Mouse (Mus musculus) embryonic fibroblast, embryonic 13.5 days (primary cell): ENCODE data around the gene Taok1. TPM values are rescaled to one million over a fixed set of nuclear protein-coding genes. Genes with fewer than 3 reads are reported as not detected.

Experiments used
- H3K27ac ChIP-seq: 2 replicates; pipeline ENCODE4 v1.5.1; 2012; ENCODE audit warnings: low read length, control low read depth, inconsistent platforms; ENCODE audit not compliant: insufficient read depth
- H3K4me1 ChIP-seq: 2 replicates; pipeline ENCODE4 v1.6.1; 2011; ENCODE audit warnings: low read length; ENCODE audit not compliant: control insufficient read depth, insufficient read depth
- H3K4me3 ChIP-seq: 2 replicates; pipeline ENCODE4 v1.5.1; 2011; ENCODE audit warnings: mild to moderate bottlenecking, control low read depth, low read length; ENCODE audit not compliant: insufficient read depth
- CTCF ChIP-seq: IDR thresholded peaks from 2 replicates; pipeline ENCODE4 v1.5.1; 2011; ENCODE audit warnings: mild to moderate bottlenecking, control low read depth, low read length, moderate library complexity, borderline replicate concordance; ENCODE audit not compliant: insufficient read depth
- POLR2A ChIP-seq: IDR thresholded peaks from 2 replicates; pipeline ENCODE4 v1.6.1; 2011; ENCODE audit warnings: low read depth, mild to moderate bottlenecking, control low read depth, low read length, moderate library complexity
- polyA plus RNA-seq: library from polyadenylated mRNA; stranded (reverse); fragments of >200 nt; gene quantifications from 2 replicates; pipeline ENCODE4 v1.2.4, GENCODE M21; 2011; ENCODE audit warnings: low read depth; ENCODE audit not compliant: missing spikeins, insufficient read length

The Taok1 gene
- polyA plus RNA-seq, 1 experiment: 62.1 TPM

DNA sequence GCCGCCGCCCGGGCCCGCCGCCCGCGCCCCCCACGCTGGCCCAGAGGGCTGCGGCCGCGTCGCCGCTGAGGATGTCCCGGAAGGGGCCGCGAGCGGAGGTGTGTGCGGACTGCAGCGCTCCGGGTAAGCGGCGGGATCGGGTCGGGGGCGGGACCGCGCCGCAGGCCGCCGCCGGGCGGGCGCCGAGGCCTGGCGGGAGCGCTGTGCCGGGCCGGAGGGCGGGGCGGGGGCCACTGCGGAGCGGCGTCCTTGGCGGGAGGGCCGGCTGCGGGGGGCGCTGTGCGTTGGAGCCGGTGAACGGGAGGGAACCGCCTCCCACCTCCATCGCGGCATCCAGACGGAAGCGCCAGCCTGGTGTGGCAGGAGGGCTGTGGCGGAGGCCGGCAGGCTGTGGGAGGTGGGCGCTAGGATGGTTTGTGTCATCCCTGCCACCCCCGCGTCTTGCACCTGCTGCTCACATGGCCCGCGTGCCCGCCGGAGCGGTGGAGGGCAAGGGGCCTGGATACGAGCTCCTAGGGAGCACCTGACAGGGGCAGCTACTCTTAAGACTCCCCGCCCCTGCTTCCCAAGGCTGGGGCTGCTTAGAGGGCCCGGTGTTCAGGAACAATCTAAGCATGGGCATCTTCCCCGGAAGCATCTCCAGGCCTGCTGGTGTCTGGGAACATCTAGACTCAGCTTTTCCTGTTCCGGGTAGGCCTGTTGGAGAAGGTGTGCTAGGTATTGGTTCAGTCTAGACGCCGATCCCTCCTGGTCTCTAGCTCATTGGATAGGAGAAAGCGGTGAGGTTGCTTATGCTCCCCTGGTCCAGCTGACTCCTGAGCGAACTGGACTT lies 113.9 kb downstream of the Taok1 start, which contains the start of gene Git1:
Gene Git1 (plus strand): TSS at position 51 of the 832 bp plus-strand sequence.
- peak within 1 kb of the TSS; percentile 78 for H3K4me3 ChIP-seq
- H3K4me1 ChIP-seq: peaks cover 31% of the 10 kb centered on the region
- TF ChIP-seq POLR2A (0 out of 2 replicates have a peak, but pooled peaks have one; percentile 7), CTCF (no peak)
- H3K27ac ChIP-seq: peak within 1 kb of the TSS; percentile 89

DNA sequence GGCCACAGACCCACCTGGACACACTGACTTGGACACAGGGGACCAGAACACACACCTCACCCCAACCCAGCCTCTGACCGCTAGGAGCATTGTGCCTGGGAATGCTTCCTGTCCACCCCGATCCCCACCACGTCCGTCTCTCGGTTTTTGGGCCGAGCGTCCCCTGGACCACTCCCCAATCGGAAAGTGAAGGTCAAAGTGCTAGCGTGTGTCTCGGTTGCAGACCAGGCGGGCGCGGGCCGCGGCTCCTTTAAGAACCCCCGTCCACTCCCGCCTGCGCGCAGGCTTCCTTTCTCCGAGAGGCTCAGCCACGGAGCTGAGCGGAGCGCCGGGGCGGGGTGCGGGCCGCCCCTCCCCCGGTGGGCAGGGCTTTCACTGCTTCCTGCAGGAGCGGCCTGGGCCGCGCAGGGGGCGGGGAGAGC lies 114.7 kb downstream of the Taok1 start:
- peak overlapping the region; percentile 89 for H3K27ac ChIP-seq
- H3K4me3 ChIP-seq: peak overlapping the region; percentile 78
- H3K4me1 ChIP-seq: peaks cover 24% of the 10 kb centered on the region
- TF ChIP-seq POLR2A (0 out of 2 replicates have a peak, but pooled peaks have one; percentile 51), CTCF (no peak)

DNA sequence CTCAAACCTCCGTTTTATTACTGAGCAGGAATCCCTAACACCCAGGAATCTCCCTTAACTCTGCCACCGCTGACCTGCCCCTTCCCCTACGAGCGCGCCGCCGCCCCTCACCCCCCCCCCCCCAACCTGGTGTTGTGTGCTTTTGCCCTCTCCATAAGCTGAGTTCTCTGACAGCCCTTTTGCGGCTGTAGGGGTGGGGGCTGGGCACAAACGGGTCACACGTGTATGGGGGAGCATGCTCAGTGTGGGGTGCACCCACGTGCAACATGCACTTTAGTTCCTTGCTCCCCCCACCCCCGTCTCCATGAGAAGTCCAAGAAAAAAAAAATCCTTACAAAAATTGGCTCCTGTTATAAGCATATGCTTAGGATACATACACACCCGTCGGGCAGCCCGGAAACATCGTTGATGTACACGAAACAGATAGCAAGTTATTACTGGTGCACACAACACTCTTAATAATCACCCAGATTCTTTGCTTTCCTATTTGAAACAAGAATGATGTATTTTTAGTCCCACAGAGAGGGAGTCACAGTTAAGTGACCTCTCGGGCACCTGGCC lies 115.2 kb downstream of the Taok1 start:
- H3K4me1 ChIP-seq: peaks cover 21% of the 10 kb centered on the region
- H3K27ac ChIP-seq: peak overlapping the region; percentile 91
- peak; percentile 20; the same call in 1 of the 2 replicates for TF ChIP-seq POLR2A
- no peak for TF ChIP-seq CTCF
- H3K4me3 ChIP-seq: peak overlapping the region; percentile 78

DNA sequence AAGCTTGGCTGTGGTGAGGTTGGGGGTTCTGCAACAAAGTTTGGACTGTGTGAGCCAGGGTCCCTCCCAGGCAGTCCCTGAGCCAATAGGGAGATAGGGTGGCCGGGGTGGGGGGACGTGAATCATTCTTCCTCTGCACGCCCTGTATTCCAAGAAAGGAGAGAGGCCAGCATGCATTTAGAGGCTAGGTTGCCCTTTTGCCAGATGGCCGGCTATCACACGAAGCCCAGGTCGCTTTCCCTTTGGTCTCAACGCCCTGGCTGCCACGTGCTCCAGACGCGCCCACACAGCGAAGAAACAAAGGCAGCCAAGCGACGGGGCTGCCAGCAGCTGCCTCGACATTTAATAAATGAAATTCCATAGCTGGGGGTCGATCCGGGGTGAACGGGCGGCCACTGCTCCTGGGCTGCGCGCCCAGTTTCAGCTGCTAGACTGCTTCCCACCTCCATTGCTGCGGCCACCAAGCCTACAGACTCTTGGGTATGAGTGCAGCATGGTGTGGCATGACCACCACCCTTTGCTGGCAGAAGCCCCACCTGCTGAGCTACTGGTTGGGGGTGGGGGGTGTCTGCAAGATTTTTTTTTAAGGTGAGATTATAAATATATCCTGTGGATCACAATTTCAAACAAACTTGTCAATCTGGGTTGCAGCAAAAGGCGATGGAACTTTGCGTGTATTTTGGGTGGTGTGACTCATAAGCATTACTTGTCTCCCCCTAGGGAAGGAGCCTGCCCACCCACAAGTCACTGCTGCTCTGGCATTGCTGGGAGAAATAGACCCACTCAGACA lies 115.9 kb downstream of the Taok1 start:
- H3K4me3 ChIP-seq: peak overlapping the region; percentile 78; the same call in 1 of the 2 replicates
- peak overlapping the region; percentile 91 for H3K27ac ChIP-seq
- no peak for TF ChIP-seq CTCF
- TF ChIP-seq POLR2A: peak; percentile 74
- peaks cover 21% of the 10 kb centered on the region for H3K4me1 ChIP-seq

DNA sequence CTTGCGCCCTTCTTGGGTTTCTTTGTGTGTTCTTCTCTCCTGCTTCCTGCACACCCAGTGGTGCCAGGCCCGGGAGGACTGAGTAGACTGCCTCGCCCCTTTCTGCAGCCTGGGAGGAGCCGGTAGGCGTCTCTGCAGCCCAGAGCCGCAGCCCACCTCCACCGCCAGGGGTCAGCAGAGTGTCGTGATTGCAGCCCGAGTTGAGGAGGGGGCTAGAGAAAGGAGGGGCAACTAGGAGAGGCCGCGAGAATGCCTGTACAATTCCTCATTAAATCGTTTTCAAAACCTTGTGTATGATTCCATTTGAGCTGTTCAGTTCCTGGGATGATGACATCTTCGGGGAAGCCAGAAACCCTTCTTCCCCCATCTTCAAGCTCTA lies 116.5 kb downstream of the Taok1 start:
- Histone ChIP-seq H3K4me1 (peaks cover 21% of the 10 kb centered on the region), H3K27ac (peak overlapping the region; percentile 91), H3K4me3 (peak overlapping the region; percentile 7; the same call in 1 of the 2 replicates)
- peak; percentile 37 for TF ChIP-seq POLR2A
- TF ChIP-seq CTCF: peak; percentile 87

DNA sequence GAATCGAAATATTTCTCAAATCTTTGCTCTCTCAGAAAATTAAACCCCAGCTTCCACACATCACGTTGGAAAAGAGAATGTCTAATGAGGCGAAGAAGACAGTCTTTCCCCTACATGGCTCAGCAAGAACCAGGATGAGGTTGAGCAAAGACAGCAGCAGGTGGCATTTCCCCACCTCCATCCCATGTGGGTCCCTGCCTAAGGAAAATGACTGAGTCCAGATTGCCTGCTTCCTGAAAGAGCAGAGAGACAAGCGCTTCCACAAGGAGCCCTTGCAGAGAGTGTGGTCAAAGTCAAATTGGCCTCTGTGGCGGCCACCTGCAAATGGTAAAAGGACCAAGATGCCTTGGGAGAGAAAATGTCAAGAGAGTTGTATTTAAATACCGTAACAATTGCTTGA lies 117.2 kb downstream of the Taok1 start:
- peak overlapping the region; percentile 60 for H3K27ac ChIP-seq
- H3K4me3 ChIP-seq: no peak overlapping the region
- peaks cover 18% of the 10 kb centered on the region for H3K4me1 ChIP-seq
- no peak for TF ChIP-seq CTCF
- TF ChIP-seq POLR2A: no peak

DNA sequence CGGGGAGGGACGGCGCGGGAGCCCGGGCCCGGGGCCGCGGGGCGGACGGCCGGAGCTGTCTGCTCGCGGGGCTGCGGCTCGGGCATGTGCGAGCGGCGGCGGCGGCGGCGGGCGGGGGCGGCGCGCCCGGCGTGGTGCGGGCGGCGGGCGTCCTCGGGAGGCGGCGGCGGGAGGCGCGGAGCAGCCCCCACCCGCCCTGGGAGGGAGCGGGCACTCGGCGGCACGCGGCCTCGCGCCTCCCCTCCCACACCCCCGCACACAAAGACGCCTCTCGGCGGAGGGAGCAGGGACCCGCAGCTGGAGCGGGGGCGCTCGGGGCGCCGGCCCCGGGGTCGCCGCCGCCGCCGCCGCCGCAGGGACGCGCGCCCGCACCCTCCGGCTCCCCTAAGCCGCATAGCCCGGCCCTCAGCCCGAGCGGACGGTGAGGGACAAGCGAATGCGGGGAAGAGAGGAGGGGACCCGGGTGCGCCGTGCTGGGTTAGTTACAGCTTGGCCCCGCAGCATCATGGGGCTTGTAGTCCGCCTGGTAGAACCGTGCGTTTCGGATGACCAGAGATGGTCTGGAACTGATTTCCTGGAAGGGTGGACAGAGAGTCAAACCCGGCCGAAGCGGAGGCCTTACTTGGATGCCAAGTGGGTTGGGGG lies 117.9 kb downstream of the Taok1 start, which contains the start of gene Ankrd13b:
Gene Ankrd13b (minus strand): TSS at position 88 of the 645 bp plus-strand sequence.
- Histone ChIP-seq H3K27ac (peak within 1 kb of the TSS; percentile 60), H3K4me1 (peaks cover 11% of the 10 kb centered on the region), H3K4me3 (peak within 1 kb of the TSS; percentile 58)
- peak; percentile 41; the same call in 1 of the 2 replicates for TF ChIP-seq POLR2A
- TF ChIP-seq CTCF: no peak

DNA sequence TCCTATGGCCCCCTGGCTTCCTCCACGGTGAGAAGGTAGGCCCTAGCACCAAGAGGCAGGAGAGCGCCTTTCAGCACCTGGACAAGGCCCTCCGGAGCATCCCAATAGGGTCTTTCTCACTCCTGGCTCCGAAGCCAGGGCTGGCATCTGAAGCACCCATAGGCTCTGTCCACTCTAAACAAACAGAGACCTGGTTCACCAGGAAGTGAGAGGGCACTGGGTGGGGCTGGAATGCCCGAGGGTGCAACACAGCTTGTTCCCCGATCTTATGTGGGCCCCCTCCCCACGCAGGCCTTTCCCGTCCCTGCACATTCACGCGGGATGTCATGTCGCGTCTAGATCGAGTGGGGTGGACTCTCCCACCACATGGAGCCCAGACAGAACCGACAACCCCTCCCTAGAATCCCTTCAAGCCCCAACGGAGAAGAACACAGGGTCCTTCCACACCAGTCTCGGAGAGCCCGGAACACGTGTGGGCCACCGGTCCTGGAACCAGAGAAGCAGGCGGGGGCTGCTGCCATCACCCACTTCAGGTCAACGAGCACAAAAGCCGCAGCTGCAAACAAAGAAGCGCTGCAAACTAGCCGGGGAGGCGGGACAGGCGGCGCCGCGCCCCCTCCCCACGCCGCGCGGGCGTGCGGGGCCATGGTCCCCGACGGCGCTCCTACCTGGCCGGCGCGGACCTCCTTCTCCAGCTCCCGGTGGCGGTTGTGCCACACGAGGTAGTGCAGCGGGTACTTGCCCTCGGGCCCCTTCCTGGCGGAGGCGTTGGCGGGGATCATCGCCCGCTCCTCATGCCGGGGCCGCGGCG lies 118.6 kb downstream of the Taok1 start:
- TF ChIP-seq CTCF (no peak), POLR2A (no peak)
- no peak overlapping the region for H3K27ac ChIP-seq
- peaks cover 8% of the 10 kb centered on the region; the same call in 1 of the 2 replicates for H3K4me1 ChIP-seq
- H3K4me3 ChIP-seq: peak overlapping the region; percentile 58
